Mouse (Mus musculus) Patski (cell line): ENCODE data around the gene Alkbh7. TPM values are rescaled to one million over a fixed set of nuclear protein-coding genes. Genes with fewer than 3 reads are reported as not detected.

ENCODE experiments used
- ATAC-seq: fragments of 100-300 bp; one replicate; pipeline ENCODE4 v1.8.0; 2021
- CTCF ChIA-PET: fragments of 350-600 bp; sonication (Branson Sonifier 250); formaldehyde crosslinking; loops from one replicate; lab custom pipeline; 2022; ENCODE audit warnings: inconsistent platforms; lab: Charles Lee
- POLR2A ChIA-PET: fragments of 350-600 bp; sonication (Branson Sonifier 250); formaldehyde crosslinking; loops from one replicate; lab custom pipeline; 2022; ENCODE audit warnings: antibody characterized with exemption, inconsistent platforms; lab: Charles Lee
- DNase-seq: peaks from one replicate; pipeline ENCODE4 v3.0.0-alpha.2; 2011; ENCODE audit warnings: low read depth, low spot score
- H3K27me3 ChIP-seq: fragments of 371-371 bp; one replicate; pipeline ENCODE4 v1.5.1; 2021
- CTCF ChIP-seq: fragments of 100-300 bp; IDR thresholded peaks from one replicate; pipeline ENCODE4 v1.5.1; 2021
- in situ Hi-C: fragments of 300-500 bp; cut with MboI; formaldehyde crosslinking; loops from 3 replicates; pipeline ENCODE4 v1.11.1; 2018; ENCODE audit warnings: low pct_unique_long_range_greater_than_20kb, mixed read lengths
- polyA plus RNA-seq: library from polyadenylated mRNA; unstranded; gene quantifications from one replicate; pipeline ENCODE4 v1.2.3, GENCODE M21; 2021

Gene Alkbh7
- polyA plus RNA-seq, 1 experiment from 2014 or later, result 47.7 TPM

GRCm38 (mm10) chr17:57029691-57030090, 32.6 kb downstream of the Alkbh7 start:
- DNase-seq, result no peak
- ChIA-PET POLR2A (no interaction called here), CTCF (no interaction called here)
- TF ChIP-seq CTCF, result no peak
- no peak for ATAC-seq
- in situ Hi-C loops, result no loop called here
- no peaks in the 10 kb centered on the region for H3K27me3 ChIP-seq

DNA sequence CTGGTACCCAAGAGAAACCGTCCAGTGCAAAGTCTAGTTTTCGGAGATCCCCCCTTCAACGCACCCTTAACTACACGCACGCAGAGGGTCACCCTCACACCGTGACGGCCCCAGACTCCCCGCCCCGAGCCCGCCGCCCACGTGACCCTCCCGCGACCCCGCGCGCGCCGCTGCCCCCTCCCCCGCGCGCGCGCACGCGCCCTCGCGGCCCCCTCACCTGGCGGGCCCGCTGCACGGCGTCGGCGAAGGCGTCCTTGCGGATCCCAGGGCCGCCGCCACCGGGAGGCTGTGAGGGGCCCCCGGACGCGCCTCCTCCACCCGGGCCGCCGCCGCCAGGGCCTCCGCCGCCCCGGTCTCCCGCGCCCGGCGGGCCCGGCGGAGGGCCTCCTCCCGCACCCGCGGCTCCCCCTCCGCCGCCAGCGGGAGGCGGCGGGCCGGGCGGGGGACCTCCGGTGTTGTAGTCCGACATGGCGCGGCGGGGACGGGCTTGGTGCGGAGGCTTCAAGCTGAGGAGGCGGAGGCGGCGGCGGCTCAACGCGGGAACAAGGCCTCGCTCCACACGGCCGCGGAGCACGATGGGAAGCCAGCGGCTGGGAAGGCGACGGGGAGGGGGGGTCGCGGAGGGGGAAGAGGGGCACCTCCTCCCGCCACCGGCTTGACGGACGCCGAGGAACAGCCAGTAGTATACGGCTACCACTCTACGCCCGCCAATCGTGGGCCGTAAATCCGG, 34.0 kb downstream of the Alkbh7 start, which contains the start of gene Khsrp:
Gene Khsrp (minus strand): TSS at position 592 of the 730 bp plus-strand sequence.
- ChIA-PET CTCF (interaction anchor here (1.2 to 2.9 kb wide), 3 partner anchors 12 to 29 kb away, joined by 3 to 13 read pairs (median 5); no protein-coding TSS in a partner anchor), POLR2A (interaction anchor here (0.8 to 1.1 kb wide), 2 partner anchors 25 to 214 kb away, joined by 3 to 4 read pairs; no protein-coding TSS in a partner anchor)
- ATAC-seq (no peak), DNase-seq (no peak)
- no peak for TF ChIP-seq CTCF
- in situ Hi-C loops, result no loop called here
- no peaks in the 10 kb centered on the region for H3K27me3 ChIP-seq

GRCm38 (mm10) chr17:57031661-57032420, 34.7 kb downstream of the Alkbh7 start:
- ChIA-PET CTCF (interaction anchor here (1.2 to 2.9 kb wide), 3 partner anchors 12 to 29 kb away, joined by 3 to 13 read pairs (median 5); no protein-coding TSS in a partner anchor), POLR2A (interaction anchor here (1.0 to 1.1 kb wide), 2 partner anchors 12 to 215 kb away, joined by 3 read pairs; no protein-coding TSS in a partner anchor)
- peak; percentile 98 for ATAC-seq
- no peak for TF ChIP-seq CTCF
- no peaks in the 10 kb centered on the region for H3K27me3 ChIP-seq
- in situ Hi-C loops, result no loop called here
- DNase-seq, result peak; percentile 99

- in situ Hi-C loops, result no loop called here
- no peak for TF ChIP-seq CTCF
- ATAC-seq (no peak), DNase-seq (no peak)
- H3K27me3 ChIP-seq, result no peaks in the 10 kb centered on the region
- ChIA-PET CTCF (interaction anchor here (2.9 kb wide), 1 partner anchor 11 kb away, joined by 13 read pairs; no protein-coding TSS in a partner anchor), POLR2A (interaction anchor here (1.0 kb wide), 1 partner anchor 11 kb away, joined by 3 read pairs; no protein-coding TSS in a partner anchor)
Observed at GRCm38 (mm10) chr17:57032854-57033253, 35.7 kb downstream of the Alkbh7 start.

GRCm38 (mm10) chr17:57038978-57039377, 41.8 kb downstream of the Alkbh7 start:
- CTCF ChIA-PET, result interaction anchor here (1.2 kb wide), 1 partner anchor 10 kb away, joined by 6 read pairs; no protein-coding TSS in a partner anchor
- in situ Hi-C loops, result no loop called here
- DNase-seq, result no peak
- H3K27me3 ChIP-seq, result no peaks in the 10 kb centered on the region
- no peak for ATAC-seq
- POLR2A ChIA-PET, result no interaction called here
- TF ChIP-seq CTCF, result no peak

GRCm38 (mm10) chr17:57041554-57041953, 44.4 kb downstream of the Alkbh7 start, which contains the start of gene Slc25a41:
TSS of gene Slc25a41 (minus strand) at chr17:57041654.
- DNase-seq, result no peak
- CTCF ChIA-PET, result no interaction called here
- no peaks in the 10 kb centered on the region for H3K27me3 ChIP-seq
- in situ Hi-C loops, result no loop called here
- no peak for ATAC-seq
- TF ChIP-seq CTCF, result no peak
- POLR2A ChIA-PET, result no interaction called here

GRCm38 (mm10) chr17:57047406-57047805, 50.3 kb downstream of the Alkbh7 start:
- ATAC-seq (no peak), DNase-seq (no peak)
- in situ Hi-C loops, result no loop called here
- POLR2A ChIA-PET, result no interaction called here
- H3K27me3 ChIP-seq, result no peaks in the 10 kb centered on the region
- TF ChIP-seq CTCF, result no peak
- CTCF ChIA-PET, result no interaction called here

GRCm38 (mm10) chr17:57048816-57049215, 51.7 kb downstream of the Alkbh7 start:
- ChIA-PET POLR2A (no interaction called here), CTCF (interaction anchor here (1.3 kb wide), 1 partner anchor 9 kb away, joined by 6 read pairs; no protein-coding TSS in a partner anchor)
- ATAC-seq (no peak), DNase-seq (no peak)
- in situ Hi-C loops, result no loop called here
- H3K27me3 ChIP-seq, result no peaks in the 10 kb centered on the region
- TF ChIP-seq CTCF, result no peak

Other genes with a start within 250 kb of the Alkbh7 start
- gene Nrtn, start 239.8 kb upstream of the Alkbh7 start, polyA plus RNA-seq, result 7.1 TPM
- 50.5 TPM for gene Dus3l, start 232.6 kb upstream of the Alkbh7 start, polyA plus RNA-seq
- 0.89 TPM for gene Prr22, start 227.1 kb upstream of the Alkbh7 start, polyA plus RNA-seq
- 7.7 TPM for gene Rfx2, start 166.3 kb upstream of the Alkbh7 start, polyA plus RNA-seq
- not detected for gene Acsbg2, start 122.9 kb upstream of the Alkbh7 start, polyA plus RNA-seq
- not detected for gene 1700061G19Rik, start 121.9 kb upstream of the Alkbh7 start, polyA plus RNA-seq
- 55.0 TPM for gene Mllt1, start 61.9 kb upstream of the Alkbh7 start, polyA plus RNA-seq
- gene Acer1, start 15.2 kb upstream of the Alkbh7 start, polyA plus RNA-seq, result not detected
- 113 TPM for gene Clpp, start 7.0 kb upstream of the Alkbh7 start, polyA plus RNA-seq
- 1.7 TPM for gene Pspn, start 2.7 kb downstream of the Alkbh7 start, polyA plus RNA-seq
- gene Gtf2f1, start 13.9 kb downstream of the Alkbh7 start, polyA plus RNA-seq, result 104 TPM
- not detected for gene Gm17949, start 14.1 kb downstream of the Alkbh7 start, polyA plus RNA-seq
- gene Khsrp, start 34.2 kb downstream of the Alkbh7 start, polyA plus RNA-seq, result 80.4 TPM
- not detected for gene Slc25a41, start 44.3 kb downstream of the Alkbh7 start, polyA plus RNA-seq
- gene Crb3, start 61.8 kb downstream of the Alkbh7 start, polyA plus RNA-seq, result 31.4 TPM
- 111 TPM for gene Slc25a23, start 62.5 kb downstream of the Alkbh7 start, polyA plus RNA-seq
- 2.7 TPM for gene Dennd1c, start 81.2 kb downstream of the Alkbh7 start, polyA plus RNA-seq
- gene Tubb4a, start 90.4 kb downstream of the Alkbh7 start, polyA plus RNA-seq, result 0.10 TPM
- 3.4 TPM for gene Tnfsf9, start 108.0 kb downstream of the Alkbh7 start, polyA plus RNA-seq
- gene Cd70, start 152.4 kb downstream of the Alkbh7 start, polyA plus RNA-seq, result not detected
- gene Tnfsf14, start 196.8 kb downstream of the Alkbh7 start, polyA plus RNA-seq, result not detected
- 342 TPM for gene C3, start 230.8 kb downstream of the Alkbh7 start, polyA plus RNA-seq